Comparison of ENCODE assay signal across 28 mouse cellular contexts in the genomic region with DNA sequence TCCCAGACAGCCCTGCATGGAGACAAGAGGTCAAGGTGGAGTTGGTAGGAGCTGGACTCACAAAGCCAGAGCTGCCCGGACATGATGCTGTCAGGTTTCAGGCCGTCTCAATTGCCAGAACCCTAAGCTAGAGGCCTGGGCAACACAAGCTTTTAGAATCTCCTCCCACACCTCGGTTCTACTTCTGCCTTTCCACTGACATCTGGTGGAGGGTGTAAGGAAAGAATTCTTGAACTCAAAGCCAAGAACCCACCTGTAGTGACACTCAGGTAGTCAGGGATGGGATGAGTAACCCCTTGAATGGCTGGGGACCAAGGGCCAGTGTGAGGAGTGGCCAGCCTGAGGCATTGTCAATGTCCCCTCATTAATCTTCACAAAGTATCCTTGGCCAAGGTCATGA.
A peak's percentile ranks its signal among the peaks of the same experiment; 100 is the strongest.
DNase-seq lines count a peak whose midpoint lies in the region; ATAC-seq lines count a peak whose summit lies in the region.
"Had no signal": no experiment of that assay in that cellular context is flagged by ENCODE, and none has a peak within 500 bp of the region (broad histone marks: within the 10 kb centered on the region; RNA-seq: fewer than 3 reads in every experiment).

No protein-coding gene starts in this region.

- WGBS in kidney, embryonic 14.5 days = 53% methylated on average over 3 of the region's 3 CpGs
- WGBS in kidney, embryonic 16.5 days = 52% methylated on average over 3 of the region's 3 CpGs
- WGBS in liver, embryonic 11.5 days = 75% methylated on average over 3 of the region's 3 CpGs

- no peak overlapping the region for H3K9ac ChIP-seq in kidney, embryonic 14.5 days (ENCODE audit: low read depth, low read length)
- H3K9ac ChIP-seq in kidney, embryonic 16.5 days (replicated peaks; ENCODE audit: low read length) = no peak overlapping the region
- H3K9ac ChIP-seq in liver, embryonic 11.5 days (ENCODE audit: low read depth, low read length) = no peak overlapping the region
- H3K9ac ChIP-seq: embryonic facial prominence, embryonic 15.5 days; heart, embryonic 15.5 days; limb, embryonic 12.5 days; liver, embryonic 12.5 days; liver, postnatal 0 days had no signal

- no peaks in the 10 kb centered on the region for H3K4me1 ChIP-seq in kidney, embryonic 14.5 days (ENCODE audit: control insufficient read depth, insufficient read depth, low read length)
- H3K4me1 ChIP-seq in kidney, embryonic 16.5 days (ENCODE audit: insufficient read depth, low read length) = no peaks in the 10 kb centered on the region
- H3K4me1 ChIP-seq in liver, embryonic 11.5 days (replicated peaks; ENCODE audit: control insufficient read depth, insufficient read depth, low read length) = no peaks in the 10 kb centered on the region
- H3K4me1 ChIP-seq: embryonic facial prominence, embryonic 15.5 days; heart, embryonic 15.5 days; limb, embryonic 12.5 days had no signal

- peak; percentile 22; the same call in 1 of the 2 replicates for ATAC-seq in frontal cortex, adult (ENCODE audit: low TSS enrichment)
- peak; percentile 36; the same call in 1 of the 2 replicates for ATAC-seq in kidney, embryonic 14.5 days (ENCODE audit: low FRiP score, low TSS enrichment)
- ATAC-seq in kidney, embryonic 16.5 days (ENCODE audit: low FRiP score, low TSS enrichment) = no peak
- 0 out of 2 replicates have a peak, but pooled peaks have one; percentile 16 for ATAC-seq in liver, embryonic 11.5 days (replicated peaks; ENCODE audit: low FRiP score)
- ATAC-seq: CD4-positive, CD25-positive, alpha-beta regulatory T cell, adult 4 months; forebrain, embryonic 14.5 days; inflammation-experienced regulatory T-cells, adult 6 months; liver, embryonic 12.5 days; liver, postnatal 0 days; lung, postnatal 0 days had no signal

- H3K27me3 ChIP-seq in kidney, embryonic 14.5 days (ENCODE audit: control insufficient read depth, insufficient read depth, low read length) = no peaks in the 10 kb centered on the region
- no peaks in the 10 kb centered on the region for H3K27me3 ChIP-seq in kidney, embryonic 16.5 days (ENCODE audit: insufficient read depth, low read length)
- H3K27me3 ChIP-seq in liver, embryonic 11.5 days (replicated peaks; ENCODE audit: control insufficient read depth, insufficient read depth, low read length) = no peaks in the 10 kb centered on the region
- H3K27me3 ChIP-seq: embryonic facial prominence, embryonic 15.5 days; heart, embryonic 15.5 days; limb, embryonic 12.5 days; liver, embryonic 12.5 days had no signal

- H3K27ac ChIP-seq in kidney, embryonic 14.5 days (ENCODE audit: low read depth, low read length) = no peak overlapping the region
- H3K27ac ChIP-seq in kidney, embryonic 16.5 days (ENCODE audit: low read length) = no peak overlapping the region
- H3K27ac ChIP-seq in liver, embryonic 11.5 days (ENCODE audit: low read depth, low read length) = no peak overlapping the region
- H3K27ac ChIP-seq: embryonic facial prominence, embryonic 10.5 days; embryonic facial prominence, embryonic 15.5 days; heart, embryonic 10.5 days; heart, embryonic 15.5 days; limb, embryonic 12.5 days; liver, embryonic 12.5 days; macrophage had no signal

- no peak overlapping the region for H3K4me2 ChIP-seq in kidney, embryonic 14.5 days (replicated peaks; ENCODE audit: low read depth, low read length)
- H3K4me2 ChIP-seq in kidney, embryonic 16.5 days (replicated peaks; ENCODE audit: low read depth, low read length) = no peak overlapping the region
- no peak overlapping the region for H3K4me2 ChIP-seq in liver, embryonic 11.5 days
- H3K4me2 ChIP-seq: embryonic facial prominence, embryonic 15.5 days; heart, embryonic 15.5 days; limb, embryonic 12.5 days; liver, embryonic 12.5 days had no signal

- no peaks in the 10 kb centered on the region for H3K9me3 ChIP-seq in kidney, embryonic 14.5 days (ENCODE audit: control insufficient read depth, low read length)
- H3K9me3 ChIP-seq in kidney, embryonic 16.5 days (ENCODE audit: low read length) = no peaks in the 10 kb centered on the region
- H3K9me3 ChIP-seq in liver, embryonic 11.5 days (ENCODE audit: control insufficient read depth, low read length) = no peaks in the 10 kb centered on the region
- H3K9me3 ChIP-seq: embryonic facial prominence, embryonic 10.5 days; embryonic facial prominence, embryonic 15.5 days; heart, embryonic 10.5 days; heart, embryonic 15.5 days; limb, embryonic 12.5 days; liver, embryonic 12.5 days had no signal

- peaks cover 4% of the 10 kb centered on the region; the same call in 1 of the 2 replicates for H3K36me3 ChIP-seq in kidney, embryonic 14.5 days (ENCODE audit: control insufficient read depth, insufficient read depth, low read length)
- no peaks in the 10 kb centered on the region for H3K36me3 ChIP-seq in kidney, embryonic 16.5 days (ENCODE audit: insufficient read depth, low read length)
- H3K36me3 ChIP-seq in liver, embryonic 11.5 days (ENCODE audit: control insufficient read depth, insufficient read depth, low read length) = no peaks in the 10 kb centered on the region
- H3K36me3 ChIP-seq: heart, embryonic 15.5 days; liver, embryonic 12.5 days had no signal

- H3K4me3 ChIP-seq in kidney, embryonic 14.5 days (ENCODE audit: low read length) = no peak overlapping the region
- no peak overlapping the region for H3K4me3 ChIP-seq in kidney, embryonic 16.5 days (ENCODE audit: low read length)
- no peak overlapping the region for H3K4me3 ChIP-seq in liver, embryonic 11.5 days (ENCODE audit: low read depth, low read length)
- H3K4me3 ChIP-seq: embryonic facial prominence, embryonic 10.5 days; embryonic facial prominence, embryonic 15.5 days; heart, embryonic 10.5 days; heart, embryonic 15.5 days; limb, embryonic 12.5 days; liver, embryonic 12.5 days had no signal

- DNase-seq in frontal cortex, postnatal 14 days (ENCODE audit: low spot score in 2 of 2) = no peak
- DNase-seq in liver, embryonic 11.5 days (ENCODE audit: low spot score) = no peak
- no peak for DNase-seq in liver
- DNase-seq in brain, adult 2 months (ENCODE audit: low read depth, low spot score) = peak; percentile 44
- no peak for DNase-seq in spleen, postnatal 14 days (ENCODE audit: low spot score in 2 of 2)
- DNase-seq: adrenal gland, postnatal 25 days; cerebellum, postnatal 14 days; gastrocnemius, postnatal 10 days; kidney, adult 2 months; kidney, postnatal 14 days; liver, postnatal 0 days; midbrain, embryonic 14.5 days; retina, postnatal 1 day; right cerebral cortex, postnatal 14 days had no signal
